31 mouse cellular contexts compared by ENCODE assay signal in the genomic region with DNA sequence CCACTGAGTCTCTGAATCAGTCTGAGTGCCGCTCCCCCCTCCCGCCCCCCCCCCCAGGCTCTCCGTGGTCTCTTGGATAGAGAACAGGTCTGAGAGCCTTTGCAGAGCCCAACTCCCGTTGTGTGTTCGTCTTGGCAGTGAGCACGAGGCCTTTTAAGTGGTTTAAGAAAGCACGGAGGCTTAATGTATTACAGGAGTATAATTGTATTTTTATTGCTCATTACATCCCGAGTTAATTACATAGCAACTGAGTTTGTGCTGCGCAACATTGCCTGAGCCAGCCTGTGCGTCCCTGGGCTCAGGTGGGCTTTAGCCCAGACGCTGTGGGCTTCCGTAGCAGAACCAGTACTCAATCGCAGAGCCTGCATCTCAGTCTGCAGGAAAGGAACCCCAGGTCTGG.
DNase-seq lines count a peak whose midpoint lies in the region; ATAC-seq lines count a peak whose summit lies in the region.
"Had no signal": no experiment of that assay in that cellular context is flagged by ENCODE, and none has a peak within 500 bp of the region (broad histone marks: within the 10 kb centered on the region; RNA-seq: fewer than 3 reads in every experiment).

No protein-coding gene starts in this region.

- H3K27me3 ChIP-seq in forebrain, embryonic 14.5 days (replicated peaks; ENCODE audit: control insufficient read depth, insufficient read depth, low read length) = no peaks in the 10 kb centered on the region
- no peaks in the 10 kb centered on the region for H3K27me3 ChIP-seq in forebrain, embryonic 11.5 days (ENCODE audit: control insufficient read depth, insufficient read depth, low read length)
- H3K27me3 ChIP-seq in midbrain, embryonic 13.5 days = peaks cover 20% of the 10 kb centered on the region; the same call in 1 of the 2 replicates
- no peaks in the 10 kb centered on the region; the same call in 1 of the 2 replicates for H3K27me3 ChIP-seq in midbrain, embryonic 11.5 days (ENCODE audit: control insufficient read depth, insufficient read depth, low read length)
- H3K27me3 ChIP-seq in hindbrain, embryonic 16.5 days (replicated peaks; ENCODE audit: control insufficient read depth, insufficient read depth, low read length) = no peaks in the 10 kb centered on the region
- H3K27me3 ChIP-seq in neural tube, embryonic 15.5 days (replicated peaks) = 0 out of 2 replicates have a peak, but pooled peaks cover 2% of the 10 kb centered on the region
- H3K27me3 ChIP-seq: embryonic facial prominence, embryonic 12.5 days had no signal

- H3K9ac ChIP-seq in forebrain, embryonic 14.5 days (ENCODE audit: low read length) = no peak overlapping the region
- H3K9ac ChIP-seq in forebrain, embryonic 11.5 days (ENCODE audit: low read length) = no peak overlapping the region
- H3K9ac ChIP-seq in midbrain, embryonic 13.5 days (replicated peaks) = no peak overlapping the region
- H3K9ac ChIP-seq in midbrain, embryonic 11.5 days (ENCODE audit: low read length) = no peak overlapping the region
- H3K9ac ChIP-seq in hindbrain, embryonic 16.5 days (ENCODE audit: low read depth, low read length) = no peak overlapping the region
- no peak overlapping the region for H3K9ac ChIP-seq in neural tube, embryonic 15.5 days (replicated peaks)
- H3K9ac ChIP-seq: embryonic facial prominence, embryonic 12.5 days; heart, embryonic 12.5 days; liver, embryonic 12.5 days; liver, postnatal 0 days; midbrain, embryonic 15.5 days had no signal

- 35% methylated on average over 13 of the region's 13 CpGs for WGBS in forebrain, embryonic 14.5 days
- 73% methylated on average over 13 of the region's 13 CpGs for WGBS in forebrain, embryonic 11.5 days
- 60% methylated on average over 13 of the region's 13 CpGs for WGBS in midbrain, embryonic 13.5 days
- 80% methylated on average over 13 of the region's 13 CpGs for WGBS in midbrain, embryonic 11.5 days
- WGBS in hindbrain, embryonic 16.5 days = 45% methylated on average over 13 of the region's 13 CpGs
- WGBS in neural tube, embryonic 15.5 days = 35% methylated on average over 13 of the region's 13 CpGs

- H3K9me3 ChIP-seq in forebrain, embryonic 14.5 days (replicated peaks; ENCODE audit: control insufficient read depth, low read length) = no peaks in the 10 kb centered on the region
- no peaks in the 10 kb centered on the region for H3K9me3 ChIP-seq in forebrain, embryonic 11.5 days (ENCODE audit: control insufficient read depth, low read length)
- H3K9me3 ChIP-seq in midbrain, embryonic 13.5 days = no peaks in the 10 kb centered on the region
- H3K9me3 ChIP-seq in midbrain, embryonic 11.5 days (ENCODE audit: control insufficient read depth, low read length) = no peaks in the 10 kb centered on the region
- H3K9me3 ChIP-seq in hindbrain, embryonic 16.5 days (ENCODE audit: control insufficient read depth, low read length) = no peaks in the 10 kb centered on the region
- H3K9me3 ChIP-seq in neural tube, embryonic 15.5 days (replicated peaks) = no peaks in the 10 kb centered on the region
- H3K9me3 ChIP-seq: embryonic facial prominence, embryonic 12.5 days; forebrain, embryonic 10.5 days; G1E; heart, embryonic 12.5 days; liver, embryonic 12.5 days; megakaryocyte, embryonic 14.5 days; midbrain, embryonic 15.5 days had no signal

- DNase-seq in forebrain, embryonic 14.5 days (ENCODE audit: low spot score) = peak; percentile 51
- DNase-seq in forebrain, embryonic 11.5 days (ENCODE audit: low spot score) = no peak
- DNase-seq in midbrain, embryonic 11.5 days (ENCODE audit: low spot score, missing footprints) = no peak
- DNase-seq: adrenal gland, adult 8-10 months; cerebellum, adult 8-10 months; cerebellum, postnatal 25 days; gastrocnemius, adult 2 months; gastrocnemius, postnatal 36 days; heart, adult 2 months; heart, postnatal 4 days; kidney, adult 2 months; kidney, postnatal 4 days; liver, postnatal 0 days; lung, postnatal 4 days; right cerebral cortex, adult 18-20 months; right cerebral cortex, postnatal 4 days; thymus, postnatal 4 days had no signal

- H3K4me2 ChIP-seq in forebrain, embryonic 14.5 days (ENCODE audit: low read length) = no peak overlapping the region
- H3K4me2 ChIP-seq in forebrain, embryonic 11.5 days (ENCODE audit: low read depth, low read length, severe bottlenecking) = no peak overlapping the region
- H3K4me2 ChIP-seq in midbrain, embryonic 13.5 days (replicated peaks) = no peak overlapping the region
- no peak overlapping the region for H3K4me2 ChIP-seq in midbrain, embryonic 11.5 days
- no peak overlapping the region for H3K4me2 ChIP-seq in hindbrain, embryonic 16.5 days (ENCODE audit: low read length)
- no peak overlapping the region for H3K4me2 ChIP-seq in neural tube, embryonic 15.5 days
- H3K4me2 ChIP-seq: embryonic facial prominence, embryonic 12.5 days; heart, embryonic 12.5 days; midbrain, embryonic 15.5 days had no signal

- H3K4me1 ChIP-seq in forebrain, embryonic 14.5 days (ENCODE audit: control insufficient read depth, insufficient read depth, low read length) = peaks cover 11% of the 10 kb centered on the region
- H3K4me1 ChIP-seq in forebrain, embryonic 11.5 days (replicated peaks; ENCODE audit: control insufficient read depth, insufficient read depth, low read length) = no peaks in the 10 kb centered on the region
- peaks cover 30% of the 10 kb centered on the region for H3K4me1 ChIP-seq in midbrain, embryonic 13.5 days (replicated peaks)
- no peaks in the 10 kb centered on the region; the same call in 1 of the 2 replicates for H3K4me1 ChIP-seq in midbrain, embryonic 11.5 days (ENCODE audit: control insufficient read depth, insufficient read depth, low read length)
- H3K4me1 ChIP-seq in hindbrain, embryonic 16.5 days (ENCODE audit: control insufficient read depth, insufficient read depth, low read depth, low read length) = peaks cover 10% of the 10 kb centered on the region
- peaks cover 34% of the 10 kb centered on the region for H3K4me1 ChIP-seq in neural tube, embryonic 15.5 days

- no peak overlapping the region for H3K27ac ChIP-seq in forebrain, embryonic 14.5 days (ENCODE audit: low read depth, low read length)
- no peak overlapping the region for H3K27ac ChIP-seq in forebrain, embryonic 11.5 days (ENCODE audit: low read depth, low read length)
- no peak overlapping the region for H3K27ac ChIP-seq in midbrain, embryonic 13.5 days
- no peak overlapping the region for H3K27ac ChIP-seq in midbrain, embryonic 11.5 days (ENCODE audit: low read depth, low read length)
- no peak overlapping the region for H3K27ac ChIP-seq in hindbrain, embryonic 16.5 days (ENCODE audit: low read depth, low read length)
- H3K27ac ChIP-seq in neural tube, embryonic 15.5 days (replicated peaks) = no peak overlapping the region; the same call in 1 of the 2 replicates
- H3K27ac ChIP-seq: embryonic facial prominence, embryonic 12.5 days; gastrocnemius, adult 2 months; heart, adult 2 months; kidney, postnatal 0 days; liver, embryonic 12.5 days; midbrain, embryonic 15.5 days had no signal

- ATAC-seq in forebrain, embryonic 14.5 days = no peak
- no peak for ATAC-seq in forebrain, embryonic 11.5 days (replicated peaks; ENCODE audit: low FRiP score)
- ATAC-seq in midbrain, embryonic 13.5 days = peak; percentile 40; the same call in 1 of the 2 replicates
- no peak for ATAC-seq in midbrain, embryonic 11.5 days (ENCODE audit: low FRiP score)
- ATAC-seq in hindbrain, embryonic 16.5 days = peak; percentile 37; the same call in 1 of the 2 replicates
- ATAC-seq in neural tube, embryonic 15.5 days (ENCODE audit: low FRiP score) = peak; percentile 70
- ATAC-seq in granulocyte monocyte progenitor cell, adult 5-6 weeks (replicated peaks; ENCODE audit: poor library complexity, severe bottlenecking) = no peak
- ATAC-seq: liver, postnatal 0 days; lung, postnatal 0 days; midbrain, embryonic 15.5 days had no signal

- H3K36me3 ChIP-seq in forebrain, embryonic 14.5 days (ENCODE audit: control insufficient read depth, insufficient read depth, low read length) = no peaks in the 10 kb centered on the region
- no peaks in the 10 kb centered on the region for H3K36me3 ChIP-seq in forebrain, embryonic 11.5 days (ENCODE audit: control insufficient read depth, insufficient read depth, low read length)
- no peaks in the 10 kb centered on the region for H3K36me3 ChIP-seq in midbrain, embryonic 13.5 days
- no peaks in the 10 kb centered on the region for H3K36me3 ChIP-seq in midbrain, embryonic 11.5 days (ENCODE audit: control insufficient read depth, insufficient read depth, low read length)
- no peaks in the 10 kb centered on the region for H3K36me3 ChIP-seq in hindbrain, embryonic 16.5 days (ENCODE audit: control insufficient read depth, insufficient read depth, low read length)
- H3K36me3 ChIP-seq in neural tube, embryonic 15.5 days = no peaks in the 10 kb centered on the region
- H3K36me3 ChIP-seq: embryonic facial prominence, embryonic 12.5 days; forebrain, embryonic 10.5 days; G1E; heart, embryonic 12.5 days; liver, embryonic 12.5 days; midbrain, embryonic 15.5 days had no signal

- H3K4me3 ChIP-seq in forebrain, embryonic 14.5 days (ENCODE audit: low read depth, low read length) = no peak overlapping the region
- H3K4me3 ChIP-seq in forebrain, embryonic 11.5 days (ENCODE audit: low read depth, low read length) = no peak overlapping the region
- no peak overlapping the region for H3K4me3 ChIP-seq in midbrain, embryonic 13.5 days (replicated peaks)
- no peak overlapping the region for H3K4me3 ChIP-seq in midbrain, embryonic 11.5 days (ENCODE audit: low read depth, low read length)
- no peak overlapping the region for H3K4me3 ChIP-seq in hindbrain, embryonic 16.5 days (ENCODE audit: low read length)
- no peak overlapping the region for H3K4me3 ChIP-seq in neural tube, embryonic 15.5 days (replicated peaks)
- H3K4me3 ChIP-seq: embryonic facial prominence, embryonic 12.5 days; forebrain, embryonic 10.5 days; gastrocnemius, adult 2 months; heart, adult 2 months; heart, embryonic 12.5 days; liver, embryonic 12.5 days; megakaryocyte, embryonic 14.5 days; midbrain, embryonic 15.5 days; myocyte had no signal

Comparison
In these comparisons a context has a peak if more than half of its experiments do, and no peak if none do; other contexts are left out.
1. ATAC-seq: peak in midbrain, embryonic 13.5 days (single experiment), hindbrain, embryonic 16.5 days (single experiment) and neural tube, embryonic 15.5 days (single experiment); none in forebrain, embryonic 14.5 days (single experiment), forebrain, embryonic 11.5 days (single experiment), midbrain, embryonic 11.5 days (single experiment) and granulocyte monocyte progenitor cell, adult 5-6 weeks (single experiment).